18 mouse cellular contexts compared by ENCODE assay signal in the genomic region with DNA sequence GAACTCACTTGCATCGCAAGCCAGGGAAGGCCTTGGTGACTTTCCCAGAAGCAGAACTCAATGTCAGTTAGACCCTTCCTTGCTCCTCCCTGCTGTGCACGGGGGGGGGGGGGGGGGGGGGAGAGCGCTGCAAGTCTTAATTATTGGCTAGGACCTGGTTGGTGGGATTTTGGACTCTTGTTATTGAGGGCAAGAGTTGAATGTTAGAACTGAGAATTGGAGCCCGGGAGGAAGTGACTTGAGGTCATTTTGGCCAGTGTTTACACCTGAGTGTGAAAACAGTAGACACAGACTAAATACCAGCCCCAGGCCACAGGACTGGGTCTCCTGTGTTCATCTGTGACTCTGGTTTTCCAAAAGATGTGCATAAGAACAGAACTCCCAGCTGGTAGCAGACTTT.
DNase-seq lines count a peak whose midpoint lies in the region; ATAC-seq and TF ChIP-seq lines count a peak whose summit lies in the region.
"Had no signal": no experiment of that assay in that cellular context is flagged by ENCODE, and none has a peak within 500 bp of the region (broad histone marks: within the 10 kb centered on the region; RNA-seq: fewer than 3 reads in every experiment).

No protein-coding gene starts in this region.

- H3K27ac ChIP-seq in kidney, adult 2 months (ENCODE audit: insufficient read depth, low read depth, low read length): no peak overlapping the region; the same call in 1 of the 2 replicates
- H3K27ac ChIP-seq in lung, embryonic 15.5 days: 0 out of 2 replicates have a peak overlapping the region, but pooled peaks have one; percentile 56
- H3K27ac ChIP-seq: forebrain, embryonic 13.5 days; heart, adult 2 months had no signal

- H3K9ac ChIP-seq in lung, embryonic 15.5 days: no peak overlapping the region
- H3K9ac ChIP-seq: forebrain, embryonic 13.5 days; forebrain, postnatal 0 days; heart, embryonic 15.5 days had no signal

- no peak for TF ChIP-seq CTCF in kidney, adult 2 months (conservative IDR thresholded peaks at IDR 0.05; ENCODE audit: insufficient read depth, insufficient read length, low read depth, low read length)

- H3K4me3 ChIP-seq in kidney, adult 2 months (ENCODE audit: insufficient read depth, low read depth, low read length): no peak overlapping the region
- no peak overlapping the region for H3K4me3 ChIP-seq in lung, embryonic 15.5 days
- H3K4me3 ChIP-seq: embryonic facial prominence, embryonic 10.5 days; forebrain, embryonic 13.5 days; heart, adult 2 months; heart, embryonic 15.5 days had no signal

- DNase-seq in kidney, adult 2 months: peak; percentile 64
- DNase-seq in kidney, postnatal 10 days: no peak
- no peak for DNase-seq in lung, postnatal 25 days (ENCODE audit: low spot score)
- peak; percentile 23 to 67 for DNase-seq in kidney, postnatal 25 days
- DNase-seq in spleen, postnatal 14 days (ENCODE audit: low spot score in 2 of 2): no peak
- no peak for DNase-seq in right cerebral cortex, adult 2 months (ENCODE audit: low spot score in 2 of 2)
- DNase-seq: adrenal gland, adult 2 months; cerebellum, adult 2 months; cerebellum, postnatal 10 days; forebrain, postnatal 0 days; gastrocnemius, postnatal 14 days; heart, adult 2 months; heart, postnatal 14 days had no signal

- peaks cover 7% of the 10 kb centered on the region; the same call in 1 of the 2 replicates for H3K4me1 ChIP-seq in kidney, adult 2 months (ENCODE audit: control insufficient read depth, insufficient read depth, low read length)
- H3K4me1 ChIP-seq in lung, embryonic 15.5 days: peaks cover 19% of the 10 kb centered on the region

- H3K36me3 ChIP-seq in kidney, adult 2 months (ENCODE audit: control insufficient read depth, insufficient read depth, low read length): no peaks in the 10 kb centered on the region
- H3K36me3 ChIP-seq in lung, embryonic 15.5 days: no peaks in the 10 kb centered on the region
- H3K36me3 ChIP-seq: embryonic facial prominence, embryonic 10.5 days; heart, embryonic 15.5 days had no signal

- WGBS in kidney, adult 2 months: 22% methylated on average over 4 of the region's 4 CpGs
- WGBS in lung, embryonic 15.5 days: 48% methylated on average over 4 of the region's 4 CpGs

- TF ChIP-seq POLR2A in kidney, adult 2 months (IDR thresholded peaks at IDR 0.05; ENCODE audit: low read depth, low read length): no peak

- no peak overlapping the region for H3K4me2 ChIP-seq in lung, embryonic 15.5 days
- H3K4me2 ChIP-seq: forebrain, embryonic 13.5 days; heart, embryonic 11.5 days; heart, embryonic 15.5 days had no signal

- H3K27me3 ChIP-seq in kidney, adult 2 months (replicated peaks; ENCODE audit: control insufficient read depth, insufficient read depth, low read length): no peaks in the 10 kb centered on the region
- no peaks in the 10 kb centered on the region for H3K27me3 ChIP-seq in lung, embryonic 15.5 days
- H3K27me3 ChIP-seq: forebrain, embryonic 13.5 days; heart, embryonic 15.5 days had no signal

- no peaks in the 10 kb centered on the region for H3K9me3 ChIP-seq in lung, embryonic 15.5 days
- H3K9me3 ChIP-seq: embryonic facial prominence, embryonic 10.5 days; forebrain, embryonic 13.5 days; heart, embryonic 15.5 days had no signal

- ATAC-seq in lung, embryonic 15.5 days (ENCODE audit: borderline replicate concordance, extremely low read depth, low FRiP score, low TSS enrichment): no peak
- ATAC-seq: forebrain, embryonic 13.5 days; forebrain, postnatal 0 days had no signal

Comparison
In these comparisons a context has a peak if more than half of its experiments do, and no peak if none do; other contexts are left out.
1. DNase-seq: peak in kidney, adult 2 months (single experiment) and kidney, postnatal 25 days (2 of 2); none in kidney, postnatal 10 days (single experiment), lung, postnatal 25 days (single experiment), spleen, postnatal 14 days (0 of 2) and right cerebral cortex, adult 2 months (0 of 2).